In the genomic region with DNA sequence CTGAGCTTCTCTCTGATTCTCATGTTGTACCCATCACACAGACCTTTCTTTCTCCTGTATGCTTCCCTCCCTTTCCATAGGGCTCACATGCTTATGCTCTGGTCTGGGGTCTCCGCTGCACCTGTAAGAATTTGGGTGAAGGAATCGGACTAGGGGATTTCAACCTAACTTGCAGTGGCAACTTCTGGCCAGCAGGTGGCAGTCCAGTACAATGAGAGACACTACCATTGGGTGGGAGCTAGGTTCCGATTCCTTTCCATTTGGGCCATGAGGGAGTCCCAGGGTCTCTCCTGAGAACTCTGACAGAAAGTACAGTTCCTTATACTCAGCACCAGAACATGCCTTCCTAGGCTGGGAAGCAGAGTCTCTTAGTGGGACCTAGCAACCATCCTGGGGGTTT, we compare ENCODE assay signal across 9 mouse cellular contexts. TPM values are rescaled to one million over a fixed set of nuclear protein-coding genes. Genes with fewer than 3 reads are reported as not detected.
DNase-seq lines count a peak whose midpoint lies in the region; ATAC-seq and TF ChIP-seq lines count a peak whose summit lies in the region.
"Had no signal": no experiment of that assay in that cellular context is flagged by ENCODE, and none has a peak within 500 bp of the region (broad histone marks: within the 10 kb centered on the region; RNA-seq: fewer than 3 reads in every experiment).

No protein-coding gene starts in this region.

- H3K27ac ChIP-seq in CH12.LX (ENCODE audit: insufficient read depth, low read depth) = no peak overlapping the region
- H3K27ac ChIP-seq in forebrain, embryonic 13.5 days = no peak overlapping the region
- H3K27ac ChIP-seq: heart, embryonic 15.5 days; stomach, embryonic 15.5 days had no signal

- peak; percentile 49 for DNase-seq in A20 (ENCODE audit: low read depth, low spot score)
- DNase-seq in CH12.LX (ENCODE audit: extremely low read depth) = peak; percentile 53
- peak; percentile 40 for DNase-seq in c-Kit-positive CD71-negative TER-119-negative erythroid progenitor cells, embryonic 14.5 days (ENCODE audit: low read depth)
- DNase-seq in kidney, postnatal 10 days = peak; percentile 76
- DNase-seq in lung, adult 2 months = peak; percentile 63
- DNase-seq in right cerebral cortex, postnatal 14 days = peak; percentile 70

- TF ChIP-seq CTCF in CH12.LX (conservative IDR thresholded peaks at IDR 0.05 in 1 of 2, IDR thresholded peaks at IDR 0.05 in 1 of 2; ENCODE audit: low read depth in 2 of 2, low read length in 2 of 2) = peak; percentile 94 to 98
- TF ChIP-seq CTCF in lung, adult 2 months (IDR thresholded peaks at IDR 0.05; ENCODE audit: insufficient read depth, low read length) = peak; percentile 90

- no peak overlapping the region for H3K4me3 ChIP-seq in CH12.LX (replicated peaks in 1 of 3; ENCODE audit: low read depth in 2 of 3, low read length in 2 of 3, poor library complexity in 1 of 3)
- no peak overlapping the region for H3K4me3 ChIP-seq in forebrain, embryonic 13.5 days
- H3K4me3 ChIP-seq in lung, adult 2 months (replicated peaks; ENCODE audit: extremely low read depth, low read depth, low read length) = no peak overlapping the region
- H3K4me3 ChIP-seq: heart, embryonic 15.5 days; stomach, embryonic 15.5 days had no signal

- ATAC-seq in forebrain, embryonic 13.5 days = peak; percentile 53; the same call in 1 of the 2 replicates

- peaks cover 0 to 3% of the 10 kb centered on the region in 2 experiments; a peak in 2 of 4 replicates for H3K4me1 ChIP-seq in CH12.LX (ENCODE audit: control insufficient read depth in 1 of 2, insufficient read depth in 2 of 2)
- no peaks in the 10 kb centered on the region for H3K4me1 ChIP-seq in forebrain, embryonic 13.5 days
- no peaks in the 10 kb centered on the region for H3K4me1 ChIP-seq in lung, adult 2 months (ENCODE audit: control insufficient read depth, insufficient read depth, low read length)
- H3K4me1 ChIP-seq: heart, embryonic 15.5 days; stomach, embryonic 15.5 days had no signal

- no peaks in the 10 kb centered on the region for H3K79me2 ChIP-seq in CH12.LX (replicated peaks; ENCODE audit: control insufficient read depth, extremely low read depth, insufficient read depth, poor library complexity, severe bottlenecking)

- H3K9ac ChIP-seq in CH12.LX (ENCODE audit: insufficient read depth, low read depth) = no peak overlapping the region
- H3K9ac ChIP-seq in forebrain, embryonic 13.5 days = no peak overlapping the region
- H3K9ac ChIP-seq: heart, embryonic 15.5 days; stomach, embryonic 15.5 days had no signal

- TF ChIP-seq EP300 in CH12.LX (IDR thresholded peaks at IDR 0.05; ENCODE audit: low read length) = no peak

- H3K9me3 ChIP-seq in CH12.LX (replicated peaks; ENCODE audit: low read length) = no peaks in the 10 kb centered on the region
- H3K9me3 ChIP-seq in forebrain, embryonic 13.5 days (replicated peaks) = no peaks in the 10 kb centered on the region
- H3K9me3 ChIP-seq: heart, embryonic 15.5 days; stomach, embryonic 15.5 days had no signal

- H3K36me3 ChIP-seq in CH12.LX (replicated peaks in 1 of 2; ENCODE audit: control insufficient read depth in 1 of 2, insufficient read depth in 1 of 2, low read length in 1 of 2) = no peaks in the 10 kb centered on the region
- H3K36me3 ChIP-seq in forebrain, embryonic 13.5 days (ENCODE audit: poor library complexity, severe bottlenecking) = no peaks in the 10 kb centered on the region
- H3K36me3 ChIP-seq: heart, embryonic 15.5 days; stomach, embryonic 15.5 days had no signal

- TF ChIP-seq RAD21 in CH12.LX (IDR thresholded peaks at IDR 0.05; ENCODE audit: low read depth, low read length) = peak; percentile 96

- H3K4me2 ChIP-seq in CH12.LX (ENCODE audit: insufficient read depth, low read depth, poor library complexity, severe bottlenecking) = no peak overlapping the region
- no peak overlapping the region for H3K4me2 ChIP-seq in forebrain, embryonic 13.5 days
- H3K4me2 ChIP-seq: heart, embryonic 15.5 days; stomach, embryonic 15.5 days had no signal

- 6% methylated on average over 3 of the region's 3 CpGs for WGBS in forebrain, embryonic 13.5 days
- 9% methylated on average over 3 of the region's 3 CpGs for WGBS in lung, adult 2 months

- peaks cover 30% of the 10 kb centered on the region for H3K27me3 ChIP-seq in CH12.LX (replicated peaks)
- H3K27me3 ChIP-seq in forebrain, embryonic 13.5 days = peaks cover 11% of the 10 kb centered on the region

- no peak for TF ChIP-seq POLR2A in CH12.LX (IDR thresholded peaks at IDR 0.05; ENCODE audit: low read depth, low read length)
- TF ChIP-seq POLR2A in lung, adult 2 months (IDR thresholded peaks at IDR 0.05; ENCODE audit: borderline replicate concordance, extremely low read depth, low read depth, low read length) = no peak

- in situ Hi-C loops in CH12.LX (cut with MboI; ENCODE audit: low pct_ligation_motif_present, low pct_unique_long_range_greater_than_20kb, low sequenced_read_pairs) = no loop called here

- dilution Hi-C loops in CH12.LX (cut with MboI; ENCODE audit: extremely low pct_ligation_motif_present, extremely low pct_unique_long_range_greater_than_20kb, low sequenced_read_pairs) = no loop called here

TF ChIP-seq in CH12.LX, 34 proteins besides CTCF, POLR2A, EP300 and RAD21:
- no peak for TF ChIP-seq ZNF384 (IDR thresholded peaks at IDR 0.05; ENCODE audit: low read depth, low read length)
- TF ChIP-seq ZC3H11A (IDR thresholded peaks at IDR 0.05; ENCODE audit: low read depth, low read length) = peak; percentile 54
- TF ChIP-seq SMC3 (IDR thresholded peaks at IDR 0.05; ENCODE audit: low read depth, low read length) = peak; percentile 90

RNA-seq across cellular contexts. Expression of a gene that starts 13.1 kb away (rescaled TPM):
- total RNA-seq in CH12.LX (2012; rRNA removed) = not detected in 2 replicates
- not detected in 2 replicates for total RNA-seq in CH12.LX (2014; rRNA removed)
- polyA plus RNA-seq in CH12.LX (2012; ENCODE audit: insufficient read length, low read depth) = not detected in 2 replicates
- polyA plus RNA-seq in forebrain, embryonic 13.5 days (2015; fragmentation: Nextera tagmentation; extraction: Ambion mirVana) = not detected in 2 replicates
- not detected in 2 replicates for polyA plus RNA-seq in lung, adult 2 months (2012; rRNA removed)
- polyA plus RNA-seq: heart, embryonic 15.5 days; stomach, embryonic 15.5 days had no signal

RNA-seq across cellular contexts. Expression of a gene that starts 36.7 kb away (rescaled TPM):
- total RNA-seq in CH12.LX (2012; rRNA removed) (5.8 and 8.4 TPM in 2 replicates), CH12.LX (2014; rRNA removed) (4.3 and 4.7 TPM in 2 replicates)
- polyA plus RNA-seq in CH12.LX (2012; ENCODE audit: insufficient read length, low read depth) = 10.2 and 11.1 TPM in 2 replicates
- 13.9 and 14.7 TPM in 2 replicates for polyA plus RNA-seq in forebrain, embryonic 13.5 days (2015; fragmentation: Nextera tagmentation; extraction: Ambion mirVana)
- polyA plus RNA-seq in lung, adult 2 months (2012; rRNA removed) = 20.7 and 26.4 TPM in 2 replicates

RNA-seq across cellular contexts. Expression of a gene that starts 44.7 kb away (rescaled TPM):
- not detected in 2 replicates for total RNA-seq in CH12.LX (2012; rRNA removed)
- not detected in 2 replicates for total RNA-seq in CH12.LX (2014; rRNA removed)
- polyA plus RNA-seq in CH12.LX (2012; ENCODE audit: insufficient read length, low read depth) = 0.16 TPM in 1 of 2 replicates, not detected in the other
- 0.72 and 1.4 TPM in 2 replicates for polyA plus RNA-seq in forebrain, embryonic 13.5 days (2015; fragmentation: Nextera tagmentation; extraction: Ambion mirVana)
- polyA plus RNA-seq in lung, adult 2 months (2012; rRNA removed) = 0.07 TPM in 1 of 2 replicates, not detected in the other
- polyA plus RNA-seq: heart, embryonic 15.5 days had no signal
